Mouse (Mus musculus) Patski (cell line): ENCODE results near the gene Sgsm3. TPM values are rescaled to one million over a fixed set of nuclear protein-coding genes. Genes with fewer than 3 reads are reported as not detected.

Experiments
- ATAC-seq: fragments of 100-300 bp; one replicate; pipeline ENCODE4 v1.8.0; 2021
- CTCF ChIA-PET: fragments of 350-600 bp; sonication (Branson Sonifier 250); formaldehyde crosslinking; loops from one replicate; lab custom pipeline; 2022; ENCODE audit warnings: inconsistent platforms; lab: Charles Lee
- POLR2A ChIA-PET: fragments of 350-600 bp; sonication (Branson Sonifier 250); formaldehyde crosslinking; loops from one replicate; lab custom pipeline; 2022; ENCODE audit warnings: antibody characterized with exemption, inconsistent platforms; lab: Charles Lee
- DNase-seq: peaks from one replicate; pipeline ENCODE4 v3.0.0-alpha.2; 2011; ENCODE audit warnings: low read depth, low spot score
- H3K27me3 ChIP-seq: fragments of 371-371 bp; one replicate; pipeline ENCODE4 v1.5.1; 2021
- CTCF ChIP-seq: fragments of 100-300 bp; IDR thresholded peaks from one replicate; pipeline ENCODE4 v1.5.1; 2021
- in situ Hi-C: fragments of 300-500 bp; cut with MboI; formaldehyde crosslinking; loops from 3 replicates; pipeline ENCODE4 v1.11.1; 2018; ENCODE audit warnings: low pct_unique_long_range_greater_than_20kb, mixed read lengths
- polyA plus RNA-seq: library from polyadenylated mRNA; unstranded; gene quantifications from one replicate; pipeline ENCODE4 v1.2.3, GENCODE M21; 2021

The Sgsm3 gene
- polyA plus RNA-seq, 1 experiment from 2014 or later = 36.8 TPM

DNA sequence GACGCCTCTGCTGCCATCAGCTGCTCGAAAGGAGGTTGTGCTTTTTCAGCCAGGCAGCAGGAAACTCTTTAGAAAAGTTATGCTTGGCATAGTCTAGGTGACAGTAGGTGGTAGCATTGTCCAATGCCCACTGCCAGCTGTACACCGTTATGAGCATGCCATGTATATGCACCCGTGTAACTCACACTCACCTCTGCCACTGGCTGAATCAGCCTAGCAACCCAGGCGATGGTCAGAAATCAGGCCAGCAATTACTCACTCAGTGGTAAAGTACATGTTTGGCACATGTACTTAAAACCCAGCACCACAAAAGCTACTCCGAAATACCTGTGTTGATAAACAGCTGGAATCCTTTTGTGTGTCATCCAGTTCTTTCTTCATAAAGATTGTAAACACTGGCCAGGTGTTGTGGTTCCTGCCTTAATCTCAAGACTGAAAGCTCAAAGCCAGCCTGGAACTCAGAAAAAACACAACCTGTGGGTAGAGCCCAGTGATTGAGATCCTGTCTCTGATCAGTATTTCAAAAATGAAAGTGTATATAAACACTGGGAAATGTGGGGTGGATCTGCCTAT, 36.0 kb upstream of the Sgsm3 start:
- in situ Hi-C loops = loop anchor here (25.0 kb wide), 1 partner anchor 679 kb away; the partner anchor contains the start of genes Atf4 and Rps19bp1
- no peaks in the 10 kb centered on the region for H3K27me3 ChIP-seq
- DNase-seq (no peak), ATAC-seq (no peak)
- CTCF ChIA-PET = interaction anchor here (1.0 to 1.5 kb wide), 3 partner anchors 15 to 235 kb away, joined by 3 to 4 read pairs (median 4); no protein-coding TSS in a partner anchor
- POLR2A ChIA-PET = no interaction called here
- TF ChIP-seq CTCF = no peak

GRCm38 (mm10) chr15:80945851-80946250, 31.7 kb upstream of the Sgsm3 start:
- ATAC-seq (no peak), DNase-seq (no peak)
- POLR2A ChIA-PET = no interaction called here
- CTCF ChIA-PET = no interaction called here
- no peaks in the 10 kb centered on the region for H3K27me3 ChIP-seq
- in situ Hi-C loops = loop anchor here (5.0 to 25.0 kb wide), 2 partner anchors 239 to 684 kb away; partner anchors contain the start of genes Atf4 and Rps19bp1
- TF ChIP-seq CTCF = peak; percentile 84

GRCm38 (mm10) chr15:80948145-80949135, 29.1 kb upstream of the Sgsm3 start, which contains the start of gene Adsl:
Adsl (plus strand) TSS chr15:80948490.
- TF ChIP-seq CTCF = peak; percentile 99
- in situ Hi-C loops = loop anchor here (5.0 to 25.0 kb wide), 2 partner anchors 241 to 686 kb away; partner anchors contain the start of genes Atf4 and Rps19bp1
- ChIA-PET POLR2A (interaction anchor here (0.6 to 0.9 kb wide), 2 partner anchors 20 to 52 kb away, joined by 3 read pairs; no protein-coding TSS in a partner anchor), CTCF (interaction anchor here (1.1 to 1.4 kb wide), 3 partner anchors 24 to 243 kb away, joined by 3 to 6 read pairs (median 4); no protein-coding TSS in a partner anchor)
- no peaks in the 10 kb centered on the region for H3K27me3 ChIP-seq
- peak; percentile 70 for ATAC-seq
- DNase-seq = peak; percentile 47

GRCm38 (mm10) chr15:80949431-80949830, 28.1 kb upstream of the Sgsm3 start:
- POLR2A ChIA-PET = interaction anchor here (0.6 to 0.9 kb wide), 2 partner anchors 19 to 53 kb away, joined by 3 read pairs; no protein-coding TSS in a partner anchor

DNA sequence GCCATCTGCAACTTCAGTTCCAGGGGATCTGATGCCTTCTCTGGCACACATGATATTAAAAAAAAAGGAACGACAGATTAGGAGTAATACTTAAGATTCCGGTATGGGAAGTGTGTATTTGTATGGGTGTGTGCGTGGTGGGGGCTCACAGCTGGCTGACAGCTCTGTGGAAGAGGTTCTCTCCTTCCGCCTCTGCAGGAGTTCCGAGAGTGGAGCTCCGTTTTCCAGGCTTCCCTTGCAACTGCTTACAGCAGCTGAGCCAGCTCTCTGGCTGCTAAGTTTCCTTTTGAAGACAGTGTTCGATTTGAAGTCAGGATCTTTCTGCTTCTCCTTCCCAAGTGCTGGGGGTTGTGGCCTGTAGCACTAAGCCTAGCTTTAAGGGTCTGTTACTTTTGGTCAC, 27.5 kb upstream of the Sgsm3 start:
- in situ Hi-C loops = no loop called here

More at GRCm38 (mm10) chr15:80949431-80949830, 28.1 kb upstream of the Sgsm3 start:
- no peaks in the 10 kb centered on the region for H3K27me3 ChIP-seq
- DNase-seq (no peak), ATAC-seq (no peak)
- no peak for TF ChIP-seq CTCF
- CTCF ChIA-PET = no interaction called here
- in situ Hi-C loops = loop anchor here (5.0 to 25.0 kb wide), 2 partner anchors 242 to 687 kb away; partner anchors contain the start of genes Atf4 and Rps19bp1

GRCm38 (mm10) chr15:80953971-80954370, 23.6 kb upstream of the Sgsm3 start:
- no peak for TF ChIP-seq CTCF
- POLR2A ChIA-PET = no interaction called here
- CTCF ChIA-PET = interaction anchor here (1.1 to 1.2 kb wide), 2 partner anchors 15 to 18 kb away, joined by 3 read pairs; no protein-coding TSS in a partner anchor
- no peaks in the 10 kb centered on the region for H3K27me3 ChIP-seq
- in situ Hi-C loops = no loop called here
- ATAC-seq (no peak), DNase-seq (no peak)

More for the DNA sequence above, 27.5 kb upstream of the Sgsm3 start:
- TF ChIP-seq CTCF = no peak
- ATAC-seq (no peak), DNase-seq (no peak)
- POLR2A ChIA-PET = interaction anchor here (0.7 kb wide), 1 partner anchor 186 kb away, joined by 3 read pairs; no protein-coding TSS in a partner anchor
- CTCF ChIA-PET = no interaction called here
- H3K27me3 ChIP-seq = no peaks in the 10 kb centered on the region

DNA sequence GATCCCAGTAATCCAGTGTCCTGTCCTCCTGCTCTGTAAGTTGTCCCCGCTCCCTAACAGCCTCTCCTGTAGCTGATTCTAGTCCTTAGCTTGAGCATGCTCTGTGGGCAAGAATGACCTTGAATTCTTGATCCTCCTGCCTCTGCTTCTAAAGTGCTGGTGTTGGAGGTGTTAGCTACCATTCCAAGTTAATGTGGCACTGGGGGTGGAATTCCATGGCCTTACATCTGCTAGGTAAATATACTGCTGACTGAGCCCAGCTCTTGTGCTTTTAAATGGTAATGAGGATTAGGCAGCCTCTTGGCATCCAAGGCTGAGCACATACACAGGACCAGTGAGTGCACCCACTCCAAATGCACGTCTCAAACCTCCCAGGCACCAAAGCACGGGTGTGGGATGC, 22.7 kb upstream of the Sgsm3 start:
- in situ Hi-C loops = no loop called here
- CTCF ChIA-PET = interaction anchor here (1.2 kb wide), 1 partner anchor 17 kb away, joined by 3 read pairs; no protein-coding TSS in a partner anchor
- ATAC-seq (no peak), DNase-seq (no peak)
- TF ChIP-seq CTCF = no peak
- H3K27me3 ChIP-seq = no peaks in the 10 kb centered on the region
- POLR2A ChIA-PET = no interaction called here

GRCm38 (mm10) chr15:80955836-80956438, 21.6 kb upstream of the Sgsm3 start:
- TF ChIP-seq CTCF = no peak

GRCm38 (mm10) chr15:80969371-80969770, 8.2 kb upstream of the Sgsm3 start:
- POLR2A ChIA-PET = interaction anchor here (1.7 kb wide), 1 partner anchor 12 kb away, joined by 4 read pairs; no protein-coding TSS in a partner anchor
- no peak for TF ChIP-seq CTCF
- DNase-seq (no peak), ATAC-seq (no peak)
- in situ Hi-C loops = no loop called here
- CTCF ChIA-PET = interaction anchor here (0.9 to 1.0 kb wide), 3 partner anchors 12 to 17 kb away, joined by 3 read pairs; no protein-coding TSS in a partner anchor
- H3K27me3 ChIP-seq = no peaks in the 10 kb centered on the region

More at GRCm38 (mm10) chr15:80955836-80956438, 21.6 kb upstream of the Sgsm3 start:
- in situ Hi-C loops = no loop called here
- DNase-seq (no peak), ATAC-seq (no peak)
- ChIA-PET CTCF (no interaction called here), POLR2A (no interaction called here)
- no peaks in the 10 kb centered on the region for H3K27me3 ChIP-seq
